Mouse (Mus musculus) ES-E14 (cell line): ENCODE measurements around the gene Acvrl1.

ENCODE experiments used
- HCFC1 ChIP-seq: IDR thresholded peaks from 2 replicates; pipeline ENCODE4 v1.6.1; 2012; ENCODE audit warnings: low read length, inconsistent platforms, borderline replicate concordance; ENCODE audit not compliant: insufficient read depth
- MAFK ChIP-seq: IDR thresholded peaks from 2 replicates; pipeline ENCODE4 v1.6.1; 2014; ENCODE audit warnings: mild to moderate bottlenecking, low read depth, low read length, inconsistent platforms; ENCODE audit not compliant: insufficient read depth
- ZC3H11A ChIP-seq: IDR thresholded peaks from 2 replicates; pipeline ENCODE4 v1.6.1; 2012; ENCODE audit warnings: low read depth, mild to moderate bottlenecking, inconsistent platforms, low read length, borderline replicate concordance
- ZNF384 ChIP-seq: IDR thresholded peaks from 2 replicates; pipeline ENCODE4 v1.6.1; 2012; ENCODE audit warnings: low read depth, low read length, inconsistent platforms

GRCm38 (mm10) chr15:101170413-101170980 lies 42.2 kb downstream of the Acvrl1 start:
- TF ChIP-seq ZNF384 (no peak), MAFK (no peak), HCFC1 (no peak), ZC3H11A (no peak)
